Mouse (Mus musculus) forebrain, embryonic 13.5 days (tissue): ENCODE measurements around the gene Gm3512. TPM values are rescaled to one million over a fixed set of nuclear protein-coding genes. Genes with fewer than 3 reads are reported as not detected.
"Not testable (repeated sequence)": the region's sequence is repeated elsewhere in the genome, so short reads cannot be mapped to it uniquely, and the experiment has no call there.

Source experiments
- ATAC-seq: fragments of 200-750 bp; cut with Nextera tagmentation; 2 replicates; pipeline ENCODE4 v1.8.0; 2017
- H3K27ac ChIP-seq: fragments of 300-500 bp; sonication (generic); 2 replicates; pipeline ENCODE4 v1.5.1; 2015; ENCODE audit warnings: inconsistent platforms, mild to moderate bottlenecking, moderate library complexity
- H3K27me3 ChIP-seq: fragments of 300-500 bp; sonication (generic); 2 replicates; pipeline ENCODE4 v1.6.1; 2015; ENCODE audit warnings: mild to moderate bottlenecking, inconsistent platforms
- H3K36me3 ChIP-seq: fragments of 300-500 bp; sonication (generic); 2 replicates; pipeline ENCODE4 v1.6.1; 2015; ENCODE audit warnings: mild to moderate bottlenecking, inconsistent platforms; ENCODE audit not compliant: poor library complexity, severe bottlenecking
- H3K4me1 ChIP-seq: fragments of 300-500 bp; sonication (generic); 2 replicates; pipeline ENCODE4 v1.6.1; 2015; ENCODE audit warnings: inconsistent platforms
- H3K4me2 ChIP-seq: fragments of 300-500 bp; sonication (generic); 2 replicates; pipeline ENCODE4 v1.6.1; 2015; ENCODE audit warnings: inconsistent platforms, mild to moderate bottlenecking, moderate library complexity
- H3K4me3 ChIP-seq: fragments of 300-500 bp; sonication (generic); 2 replicates; pipeline ENCODE4 v1.5.1; 2015; ENCODE audit warnings: mild to moderate bottlenecking, inconsistent platforms
- H3K9ac ChIP-seq: fragments of 300-500 bp; sonication (generic); 2 replicates; pipeline ENCODE4 v1.6.1; 2015; ENCODE audit warnings: mild to moderate bottlenecking, inconsistent platforms
- H3K9me3 ChIP-seq: fragments of 300-500 bp; sonication (generic); replicated peaks from 2 replicates; pipeline ENCODE4 v1.6.1; 2016; ENCODE audit warnings: inconsistent platforms
- WGBS: fragments of 180-500 bp; shearing (Covaris S2); methylation state at CpG from one replicate; pipeline ENCODE4 v1.1.7; 2015; 5-methylcytosine and 5-hydroxymethylcytosine counted together
- polyA plus RNA-seq: library from polyadenylated mRNA; unstranded; fragments of >200 nt; fragmentation: Nextera tagmentation; extraction: Ambion mirVana; gene quantifications from 2 replicates; pipeline ENCODE4 v1.2.1, GENCODE M21; 2015

Gm3512 gene
- polyA plus RNA-seq, result 4.9 and 5.5 TPM in 2 replicates

- not testable (repeated sequence) for H3K27me3 ChIP-seq, H3K27ac ChIP-seq, H3K4me2 ChIP-seq, H3K9me3 ChIP-seq, H3K4me1 ChIP-seq, H3K9ac ChIP-seq, H3K4me3 ChIP-seq, H3K36me3 ChIP-seq
- no CpG with 5 or more reads among the region's 37 CpGs for WGBS
- ATAC-seq, result 0 out of 2 replicates have a peak, but pooled peaks have one; percentile 59
These were observed at the start of gene Gm3512 for GRCm38 (mm10) chr14:7174483-7174971. Gene Gm3512 (minus strand): TSS chr14:7174533.

GRCm38 (mm10) chr14:7200070-7200469 is 25.7 kb upstream of the Gm3512 start:
- H3K27me3 ChIP-seq, H3K4me1 ChIP-seq, H3K36me3 ChIP-seq, ATAC-seq, H3K4me2 ChIP-seq, H3K9me3 ChIP-seq, H3K4me3 ChIP-seq, H3K27ac ChIP-seq, H3K9ac ChIP-seq: not testable (repeated sequence)
- WGBS, result 88% methylated on average over 2 of the region's 3 CpGs

GRCm38 (mm10) chr14:7194440-7194839 is 20.1 kb upstream of the Gm3512 start, which contains the start of gene Gm16434:
Gene Gm16434 (minus strand): TSS chr14:7194540.
- not testable (repeated sequence) for H3K9me3 ChIP-seq, H3K36me3 ChIP-seq, H3K9ac ChIP-seq, H3K27me3 ChIP-seq, ATAC-seq, H3K4me3 ChIP-seq, H3K4me1 ChIP-seq, H3K27ac ChIP-seq, H3K4me2 ChIP-seq
- no CpG with 5 or more reads among the region's 2 CpGs for WGBS

- H3K36me3 ChIP-seq, ATAC-seq, H3K27me3 ChIP-seq, H3K9me3 ChIP-seq, H3K4me2 ChIP-seq, H3K9ac ChIP-seq, H3K27ac ChIP-seq, H3K4me1 ChIP-seq, H3K4me3 ChIP-seq: not testable (repeated sequence)
- WGBS, result no CpG with 5 or more reads among the region's 2 CpGs
These were observed 49.0 kb downstream of the Gm3512 start, which contains the start of gene Gm6676 for GRCm38 (mm10) chr14:7125312-7125711. Gene Gm6676 (minus strand): TSS chr14:7125412.

- peak; percentile 77 for ATAC-seq
These were observed 69.1 kb downstream of the Gm3512 start for GRCm38 (mm10) chr14:7105124-7105802.

More at GRCm38 (mm10) chr14:7105124-7105802, 69.1 kb downstream of the Gm3512 start:
- WGBS, result 0% methylated on average over 6 of the region's 54 CpGs
- not testable (repeated sequence) for H3K27me3 ChIP-seq, H3K9me3 ChIP-seq, H3K4me1 ChIP-seq, H3K36me3 ChIP-seq
- Histone ChIP-seq H3K9ac (peak overlapping the region; percentile 72), H3K27ac (peak overlapping the region; percentile 66), H3K4me2 (peak overlapping the region; percentile 58), H3K4me3 (peak overlapping the region; percentile 47)

Other genes with a start within 250 kb of the Gm3512 start
- gene Gm6356, start 200.7 kb downstream of the Gm3512 start, polyA plus RNA-seq, result not detected in 2 replicates
- 2.0 and 2.4 TPM in 2 replicates for gene Gm10406, start 147.1 kb downstream of the Gm3512 start, polyA plus RNA-seq
- gene Gm3685, start 129.6 kb downstream of the Gm3512 start, polyA plus RNA-seq, result not detected in 2 replicates
- 4.0 and 4.5 TPM in 2 replicates for gene Gm3696, start 73.9 kb downstream of the Gm3512 start, polyA plus RNA-seq
- not detected in 2 replicates for gene Gm6676, start 49.1 kb downstream of the Gm3512 start, polyA plus RNA-seq
- gene Gm16434, start 20.0 kb upstream of the Gm3512 start, polyA plus RNA-seq, result not detected in 2 replicates
- not detected in 2 replicates for gene Gm3727, start 90.2 kb upstream of the Gm3512 start, polyA plus RNA-seq
- 3.8 and 3.9 TPM in 2 replicates for gene Gm3739, start 140.5 kb upstream of the Gm3512 start, polyA plus RNA-seq
- not detected in 2 replicates for gene Gm5797, start 157.9 kb upstream of the Gm3512 start, polyA plus RNA-seq
- gene Gm8374, start 190.6 kb upstream of the Gm3512 start, polyA plus RNA-seq, result not detected in 2 replicates